Mouse (Mus musculus) kidney, postnatal 14 days (tissue): ENCODE results near the gene Neurod2.
A peak's percentile ranks its signal among the peaks of the same experiment; 100 is the strongest.

Experiments used
- DNase-seq: peaks from one replicate; pipeline ENCODE4 v3.0.0; 2022; ENCODE audit warnings: mixed read lengths

Gene Neurod2

DNA sequence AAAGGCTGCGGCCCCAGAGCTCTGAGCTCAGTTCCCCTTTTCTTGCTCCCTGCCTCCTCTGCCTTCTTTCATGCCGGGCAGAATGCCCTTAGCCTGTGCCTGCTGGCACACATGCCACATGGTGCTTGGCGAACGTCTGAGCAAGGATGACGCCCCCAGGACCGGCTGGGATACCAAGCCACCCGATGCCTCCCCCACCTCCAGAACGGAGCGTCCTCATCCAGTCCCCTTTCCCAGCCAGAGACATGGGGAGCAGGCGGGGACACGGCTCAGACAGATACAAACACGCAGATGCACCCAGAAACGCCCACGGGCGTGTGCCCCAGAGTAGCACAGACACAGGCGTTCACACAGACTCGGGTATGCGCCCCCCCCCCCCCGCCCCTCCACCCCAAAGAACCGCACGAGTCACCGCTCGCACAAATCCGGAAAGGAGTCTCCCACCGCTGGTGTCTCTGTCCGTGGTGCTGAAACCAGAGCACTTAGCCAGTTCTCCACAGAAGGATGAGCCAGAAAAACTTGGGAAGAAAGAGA, 15.6 kb downstream of the Neurod2 start:
- peak; percentile 66 for DNase-seq

DNA sequence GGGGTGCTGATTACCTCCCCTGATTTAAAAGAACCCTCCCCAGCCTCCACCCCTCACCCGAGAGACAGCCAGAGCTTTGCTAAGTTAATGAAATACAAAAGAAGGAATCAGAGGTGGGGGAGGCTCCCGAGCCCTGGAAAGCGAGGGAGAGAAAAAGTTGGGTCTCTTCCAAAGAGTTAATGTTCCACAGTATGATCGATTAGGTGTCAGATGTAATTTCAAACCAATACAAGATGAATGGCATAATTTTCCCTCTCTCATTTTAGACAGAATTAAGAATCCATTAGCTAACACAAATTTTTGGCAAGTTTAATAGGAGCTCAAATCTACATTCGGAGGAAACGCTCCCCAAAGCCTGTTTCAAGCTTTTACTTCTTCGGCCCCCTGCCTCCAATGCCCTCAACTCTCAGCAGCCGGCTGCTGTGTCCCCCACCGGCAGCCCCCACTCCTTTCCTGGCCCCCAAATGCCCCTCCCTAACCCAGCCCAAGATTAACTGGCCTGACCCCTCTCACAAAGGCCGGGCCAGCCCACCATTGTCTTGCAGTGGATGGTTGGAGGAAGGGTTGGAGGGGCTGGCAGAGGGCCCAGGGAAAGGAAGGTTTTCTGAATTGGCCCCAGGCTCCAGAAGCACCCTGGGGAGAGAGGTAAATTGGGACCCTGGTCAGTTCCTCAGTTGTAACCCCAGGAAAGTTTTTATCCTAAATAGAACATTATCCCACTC, 30.8 kb downstream of the Neurod2 start:
- DNase-seq: peak; percentile 54

GRCm38 (mm10) chr11:98297778-98298177, 31.7 kb downstream of the Neurod2 start:
- peak; percentile 53 for DNase-seq

GRCm38 (mm10) chr11:98296916-98297315, 32.5 kb downstream of the Neurod2 start:
- peak; percentile 20 for DNase-seq

DNA sequence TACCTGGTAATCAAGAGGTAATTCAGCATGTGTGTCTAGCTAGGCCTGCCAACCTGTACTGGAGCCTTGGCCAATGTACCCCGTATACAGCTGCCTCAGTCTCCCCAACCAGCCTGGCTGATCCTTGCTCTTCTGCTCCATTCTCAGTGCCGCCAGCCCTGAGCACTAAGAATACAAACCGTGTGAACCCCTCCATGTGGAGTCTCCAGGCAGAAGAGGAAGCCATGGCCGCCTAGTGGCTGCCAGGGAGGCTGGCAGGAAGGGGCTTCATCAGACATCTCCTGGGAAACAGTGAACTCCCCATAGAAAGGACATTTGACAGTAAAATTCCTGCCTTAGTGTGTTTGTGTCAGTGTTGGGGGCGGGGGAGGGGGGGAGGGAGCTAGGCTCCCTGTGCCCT, 33.2 kb downstream of the Neurod2 start:
- peak; percentile 47 for DNase-seq

DNA sequence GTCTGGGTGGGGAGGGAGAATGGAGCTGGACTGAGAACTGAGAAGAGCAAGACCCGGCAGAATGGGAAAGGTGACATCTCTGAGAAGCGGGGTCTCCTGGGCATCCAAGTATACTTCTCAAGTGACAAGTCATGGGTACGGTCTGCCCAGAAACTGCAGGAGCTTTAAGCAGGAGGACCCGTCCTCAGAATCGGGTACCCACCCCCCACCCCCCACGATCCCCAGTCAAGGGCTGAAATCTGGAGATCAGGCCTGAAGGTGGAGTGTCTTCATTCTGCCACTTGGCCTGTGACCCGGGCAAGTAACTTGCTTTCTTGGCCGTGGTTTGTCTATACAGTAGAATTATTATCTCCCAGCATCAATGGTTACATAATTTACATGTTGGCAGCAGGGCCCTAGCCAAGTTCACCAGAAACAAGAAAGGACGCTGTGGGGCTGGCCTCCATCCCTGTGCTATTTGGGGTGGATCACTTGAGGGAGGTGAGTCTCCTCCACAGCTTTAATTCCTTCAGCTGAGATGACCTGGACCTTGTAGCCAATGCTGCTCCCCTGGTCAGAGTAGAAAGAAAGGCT, 34.3 kb downstream of the Neurod2 start:
- DNase-seq: no peak

GRCm38 (mm10) chr11:98294188-98295012, 35.0 kb downstream of the Neurod2 start:
- peak; percentile 83 for DNase-seq

DNA sequence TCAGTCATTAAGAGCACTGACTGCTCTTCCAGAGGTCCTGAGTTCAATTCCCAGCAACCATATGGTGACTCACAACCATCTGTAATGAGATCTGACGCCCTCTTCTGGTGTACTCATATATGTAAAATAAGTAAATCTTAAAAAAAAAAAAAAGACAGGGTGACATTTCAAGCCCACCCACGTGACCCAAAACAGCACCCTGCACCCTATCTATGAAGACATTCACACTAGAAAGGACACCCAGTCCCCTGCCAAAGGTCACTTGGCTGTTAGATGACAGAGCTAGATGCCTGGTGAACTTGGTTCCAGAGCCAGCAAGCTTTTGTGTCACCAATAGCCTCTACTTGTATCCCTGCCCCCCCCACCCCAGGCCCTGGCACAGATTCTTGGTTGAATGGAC, 36.4 kb downstream of the Neurod2 start:
- DNase-seq: no peak

- no peak for DNase-seq
Observed at GRCm38 (mm10) chr11:98290906-98291305, 38.5 kb downstream of the Neurod2 start.

DNA sequence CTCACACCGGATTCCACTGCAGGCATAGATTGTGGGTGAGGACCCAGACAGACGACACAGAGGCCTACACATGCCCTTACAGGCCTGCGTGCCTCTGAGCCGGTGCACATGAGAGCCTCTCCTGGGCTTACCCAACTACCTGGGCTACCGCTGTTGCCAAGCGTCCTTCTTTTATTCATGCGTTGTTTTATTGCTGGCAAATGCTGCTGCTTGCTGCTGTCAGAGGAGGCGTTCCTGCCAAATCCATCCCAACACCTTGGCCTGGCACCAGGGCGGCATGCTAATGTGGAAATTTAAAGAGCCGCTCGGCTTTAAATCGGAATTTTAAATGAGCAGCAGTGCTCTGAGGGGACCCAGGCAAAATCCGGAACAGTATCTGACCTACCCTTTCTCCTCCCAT, 39.6 kb downstream of the Neurod2 start:
- DNase-seq: peak; percentile 57

DNA sequence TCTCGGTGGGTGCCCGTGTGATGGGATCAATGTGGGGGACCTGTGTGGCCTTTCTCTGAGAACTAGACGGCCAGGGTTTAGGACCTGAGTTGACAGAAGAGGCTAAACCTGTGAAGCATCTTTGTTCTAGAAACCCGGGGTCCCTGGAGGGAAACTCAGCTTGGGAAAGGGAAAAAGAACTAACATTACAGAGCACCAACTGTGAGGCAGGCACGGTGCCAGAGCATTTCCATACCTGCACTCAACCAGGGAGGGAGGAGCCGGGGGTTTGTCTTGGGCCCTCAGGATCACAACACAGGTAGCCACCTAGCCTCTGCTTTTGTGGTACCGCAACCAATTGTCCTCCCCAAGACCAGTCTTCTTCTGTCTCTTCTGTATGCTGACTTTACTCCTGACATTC, 41.5 kb downstream of the Neurod2 start:
- no peak for DNase-seq

- DNase-seq: no peak
Observed at GRCm38 (mm10) chr11:98287531-98287930, 41.9 kb downstream of the Neurod2 start.

- no peak for DNase-seq
Observed at GRCm38 (mm10) chr11:98285368-98285767, 44.1 kb downstream of the Neurod2 start.

DNA sequence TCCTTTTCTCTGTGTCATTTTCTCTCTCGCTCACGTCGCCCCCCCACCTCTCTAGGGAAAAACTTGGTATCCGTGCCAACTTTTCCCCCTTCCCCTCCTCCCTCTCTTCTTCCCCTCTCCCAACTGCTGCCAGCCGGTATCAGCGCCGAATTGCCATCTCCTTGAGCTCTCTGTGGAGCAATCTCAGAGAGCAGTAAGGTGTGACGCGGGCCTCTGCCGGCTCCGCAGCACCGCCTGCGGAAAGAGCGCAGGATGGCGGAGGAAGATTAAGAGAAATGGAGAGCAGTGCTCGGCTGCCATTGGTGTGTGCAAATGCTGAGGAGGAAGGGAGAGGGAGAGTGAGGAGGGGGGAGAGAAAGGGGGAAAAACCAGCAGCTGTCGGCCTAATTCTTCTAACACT, 45.2 kb downstream of the Neurod2 start:
- DNase-seq: peak; percentile 20

DNA sequence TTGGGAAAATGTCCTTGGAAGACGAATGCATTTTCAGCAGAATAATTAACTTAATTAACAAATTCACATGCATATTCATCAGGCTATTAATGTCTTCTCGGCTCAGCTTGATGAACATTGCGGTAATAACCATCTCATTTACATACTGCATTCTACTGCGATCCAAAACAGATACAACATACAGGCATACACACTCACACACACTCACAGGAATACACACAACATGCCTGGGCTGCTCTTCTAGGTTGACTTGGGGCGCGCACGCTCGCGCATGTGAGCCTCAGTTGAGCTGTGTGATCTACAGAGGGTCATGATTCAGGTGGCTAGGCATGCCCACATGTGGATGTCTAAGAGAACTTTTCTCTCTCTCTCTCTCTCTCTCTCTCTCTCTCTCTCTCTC, 45.7 kb downstream of the Neurod2 start:
- peak; percentile 21 for DNase-seq
